Comparison of ENCODE assay signal across 8 mouse cellular contexts in the genomic region with DNA sequence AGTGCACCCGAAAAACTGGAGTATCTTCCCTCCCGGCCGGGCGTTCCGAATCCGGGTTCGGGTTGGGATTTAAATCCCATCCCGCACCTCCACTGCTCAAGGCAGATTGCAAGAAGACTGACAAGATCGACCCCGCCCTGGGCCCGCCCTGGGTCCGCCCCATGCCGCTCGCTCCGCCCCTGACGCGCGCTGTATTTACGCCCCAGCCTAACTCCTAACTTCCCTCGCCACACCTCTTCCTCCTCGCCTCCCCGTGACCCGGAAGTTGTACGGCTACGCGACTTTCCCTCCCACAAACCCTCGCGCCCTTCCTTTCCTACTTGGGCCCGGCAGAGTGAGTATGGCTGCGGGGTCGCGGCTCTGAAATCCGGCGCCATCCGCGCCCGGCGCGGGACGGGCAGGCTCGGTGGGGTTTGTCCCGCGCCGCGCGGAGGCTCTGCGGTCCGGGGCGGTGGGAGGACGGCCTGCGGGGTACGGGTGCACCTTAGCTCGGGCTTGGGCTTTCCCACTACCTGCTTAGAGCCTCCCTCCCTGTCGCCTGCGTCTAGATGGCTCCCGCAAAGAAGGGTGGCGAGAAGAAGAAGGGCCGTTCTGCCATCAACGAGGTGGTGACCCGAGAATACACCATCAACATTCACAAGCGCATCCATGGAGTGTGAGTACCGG. TPM values are rescaled to one million over a fixed set of nuclear protein-coding genes. Genes with fewer than 3 reads are reported as not detected.
A peak's percentile ranks its signal among the peaks of the same experiment; 100 is the strongest.
DNase-seq lines count a peak whose midpoint lies in the region; ATAC-seq lines count a peak whose summit lies in the region.

A gene (plus strand): TSS at position 242 of the 666 bp plus-strand sequence.

- H3K36me3 ChIP-seq in hindbrain, embryonic 14.5 days (replicated peaks; ENCODE audit: control insufficient read depth, insufficient read depth): peaks cover 32% of the 10 kb centered on the region

- peak within 1 kb of the TSS; percentile 87 for H3K27ac ChIP-seq in hindbrain, embryonic 14.5 days

- H3K27me3 ChIP-seq in hindbrain, embryonic 14.5 days (ENCODE audit: control insufficient read depth, insufficient read depth, low read length): no peaks in the 10 kb centered on the region

- 1% methylated on average over 62 of the region's 62 CpGs for WGBS in hindbrain, embryonic 14.5 days

- peak within 1 kb of the TSS; percentile 81 for H3K4me2 ChIP-seq in hindbrain, embryonic 14.5 days (replicated peaks)

- H3K9me3 ChIP-seq in hindbrain, embryonic 14.5 days (ENCODE audit: control insufficient read depth, low read length): no peaks in the 10 kb centered on the region

- peak; percentile 95 for DNase-seq in R1 (ENCODE audit: low read depth, low spot score)
- peak; percentile 98 for DNase-seq in cerebellum, postnatal 25 days
- peak; percentile 92 to 96 for DNase-seq in frontal cortex, postnatal 25 days (ENCODE audit: low spot score in 2 of 2)
- peak; percentile 95 for DNase-seq in hindbrain, embryonic 14.5 days (ENCODE audit: low spot score)
- peak; percentile 98 for DNase-seq in layer of hippocampus, postnatal 36 days
- peak; percentile 99 for DNase-seq in lung, postnatal 36 days
- peak; percentile 98 for DNase-seq in retina, postnatal 1 day
- DNase-seq in urinary bladder, adult 18-20 months (ENCODE audit: low spot score in 2 of 2): peak; percentile 98 to 100

- H3K4me3 ChIP-seq in hindbrain, embryonic 14.5 days (replicated peaks; ENCODE audit: low read length): peak within 1 kb of the TSS; percentile 58

- H3K9ac ChIP-seq in hindbrain, embryonic 14.5 days: peak within 1 kb of the TSS; percentile 78

- ATAC-seq in hindbrain, embryonic 14.5 days (ENCODE audit: low FRiP score): peak; percentile 99

- H3K4me1 ChIP-seq in hindbrain, embryonic 14.5 days (replicated peaks; ENCODE audit: control insufficient read depth, insufficient read depth, low read length): peaks cover 17% of the 10 kb centered on the region

RNA-seq across cellular contexts. Expression of the gene that starts here (rescaled TPM):
- polyA plus RNA-seq in hindbrain, embryonic 14.5 days (2014; fragmentation: Nextera tagmentation; extraction: Ambion mirVana): 356 and 445 TPM in 2 replicates
- 100 to 1,000 TPM; 429 to 541 TPM for total RNA-seq in layer of hippocampus, postnatal 36 days (2021)

Comparison
In these comparisons a context has a peak if more than half of its experiments do, and no peak if none do; other contexts are left out.
1. Peak in every context shown above with its lines: DNase-seq, ATAC-seq, H3K4me3 ChIP-seq and H3K27ac ChIP-seq.